Mouse (Mus musculus) cerebral cortex, adult 2 months (tissue): ENCODE measurements around the gene Ntm.

Experiments used
- WGBS: fragments of 180-500 bp; shearing (Covaris S2); methylation state at CpG from one replicate; pipeline ENCODE4 v1.1.7; 2018; 5-methylcytosine and 5-hydroxymethylcytosine counted together

Gene Ntm

GRCm38 (mm10) chr9:29410284-29410683, 552.7 kb downstream of the Ntm start:
- 53% methylated on average over 6 of the region's 6 CpGs for WGBS

- 56% methylated on average over 8 of the region's 8 CpGs for WGBS
These were observed 553.6 kb downstream of the Ntm start for GRCm38 (mm10) chr9:29409216-29409907.

- 90% methylated on average over 2 of the region's 2 CpGs for WGBS
These were observed 556.0 kb downstream of the Ntm start for GRCm38 (mm10) chr9:29406973-29407372.

GRCm38 (mm10) chr9:29406046-29406445, 556.9 kb downstream of the Ntm start:
- 90% methylated on average over 1 of the region's 1 CpGs for WGBS

- 74% methylated on average over 8 of the region's 8 CpGs for WGBS
These were observed 562.8 kb downstream of the Ntm start for GRCm38 (mm10) chr9:29400151-29400550.

- 83% methylated on average over 5 of the region's 5 CpGs for WGBS
These were observed 566.8 kb downstream of the Ntm start for GRCm38 (mm10) chr9:29396101-29396500.

GRCm38 (mm10) chr9:29393136-29393535, 569.8 kb downstream of the Ntm start:
- 85% methylated on average over 4 of the region's 4 CpGs for WGBS

GRCm38 (mm10) chr9:29390796-29391517, 572.0 kb downstream of the Ntm start:
- WGBS = 43% methylated on average over 11 of the region's 11 CpGs

- WGBS = 51% methylated on average over 7 of the region's 7 CpGs
These were observed 573.7 kb downstream of the Ntm start for GRCm38 (mm10) chr9:29389224-29389623.

GRCm38 (mm10) chr9:29387136-29387535, 575.8 kb downstream of the Ntm start:
- WGBS = 62% methylated on average over 4 of the region's 4 CpGs

GRCm38 (mm10) chr9:29377172-29378002, 585.6 kb downstream of the Ntm start:
- 78% methylated on average over 12 of the region's 12 CpGs for WGBS

GRCm38 (mm10) chr9:29371341-29371740, 591.6 kb downstream of the Ntm start:
- 74% methylated on average over 3 of the region's 3 CpGs for WGBS

GRCm38 (mm10) chr9:29369621-29370020, 593.3 kb downstream of the Ntm start:
- WGBS = 87% methylated on average over 3 of the region's 3 CpGs

- 44% methylated on average over 3 of the region's 3 CpGs for WGBS
These were observed 594.6 kb downstream of the Ntm start for GRCm38 (mm10) chr9:29368291-29368690.

- 73% methylated on average over 4 of the region's 4 CpGs for WGBS
These were observed 605.1 kb downstream of the Ntm start for GRCm38 (mm10) chr9:29357796-29358195.

- whole genome bisulfite sequencing = 89% methylated on average over 7 of the region's 7 CpGs
These were observed 620.6 kb downstream of the Ntm start for GRCm38 (mm10) chr9:29342303-29342702.

- 82% methylated on average over 3 of the region's 3 CpGs for WGBS
These were observed 621.6 kb downstream of the Ntm start for GRCm38 (mm10) chr9:29341292-29341691.

- 65% methylated on average over 2 of the region's 2 CpGs for WGBS
These were observed 627.3 kb downstream of the Ntm start for GRCm38 (mm10) chr9:29335671-29336070.

- 41% methylated on average over 3 of the region's 3 CpGs for WGBS
These were observed 630.4 kb downstream of the Ntm start for GRCm38 (mm10) chr9:29332296-29333090.

- 66% methylated on average over 3 of the region's 3 CpGs for WGBS
These were observed 632.5 kb downstream of the Ntm start for GRCm38 (mm10) chr9:29330486-29330885.

- WGBS = 60% methylated on average over 3 of the region's 3 CpGs
These were observed 636.7 kb downstream of the Ntm start for GRCm38 (mm10) chr9:29326283-29326682.

GRCm38 (mm10) chr9:29325137-29325536, 637.8 kb downstream of the Ntm start:
- 29% methylated on average over 8 of the region's 8 CpGs for WGBS
